19 mouse cellular contexts compared by ENCODE assay signal in genomic region chr5:3322052-3322451, GRCm38 (mm10). TPM values are rescaled to one million over a fixed set of nuclear protein-coding genes. Genes with fewer than 3 reads are reported as not detected.
DNase-seq lines count a peak whose midpoint lies in the region; ATAC-seq and TF ChIP-seq lines count a peak whose summit lies in the region.
"Had no signal": no experiment of that assay in that cellular context is flagged by ENCODE, and none has a peak within 500 bp of the region (broad histone marks: within the 10 kb centered on the region; RNA-seq: fewer than 3 reads in every experiment).

No protein-coding gene starts in this region.

- 53% methylated on average over 6 of the region's 6 CpGs for WGBS in intestine, embryonic 16.5 days
- 86% methylated on average over 6 of the region's 6 CpGs for WGBS in liver, embryonic 11.5 days

- DNase-seq in kidney, adult 9 months = peak; percentile 46
- no peak for DNase-seq in kidney, postnatal 4 days
- DNase-seq in liver, embryonic 11.5 days (ENCODE audit: low spot score) = no peak
- no peak for DNase-seq in cerebellum, adult 9-11 months
- DNase-seq: adrenal gland, adult 2 months; adrenal gland, postnatal 25 days; B cell, adult 2 months; cerebellum, adult 18-20 months; cerebellum, postnatal 10 days; forebrain, postnatal 0 days; gastrocnemius, postnatal 14 days; heart, postnatal 14 days had no signal

- peaks cover 11% of the 10 kb centered on the region for H3K36me3 ChIP-seq in C2C12 (ENCODE audit: control insufficient read depth, insufficient read depth)
- no peaks in the 10 kb centered on the region for H3K36me3 ChIP-seq in intestine, embryonic 16.5 days (ENCODE audit: control insufficient read depth, insufficient read depth, low read length)
- H3K36me3 ChIP-seq in liver, embryonic 11.5 days (ENCODE audit: control insufficient read depth, insufficient read depth, low read length) = no peaks in the 10 kb centered on the region
- H3K36me3 ChIP-seq: embryonic facial prominence, embryonic 10.5 days; heart, embryonic 15.5 days; hindbrain, embryonic 13.5 days had no signal

- no peak overlapping the region for H3K27ac ChIP-seq in intestine, embryonic 16.5 days (ENCODE audit: low read length)
- no peak overlapping the region for H3K27ac ChIP-seq in liver, embryonic 11.5 days (ENCODE audit: low read depth, low read length)
- H3K27ac ChIP-seq: embryonic facial prominence, embryonic 10.5 days; forebrain, embryonic 13.5 days; heart, embryonic 15.5 days; hindbrain, embryonic 13.5 days; hindbrain, postnatal 0 days had no signal

- no peak overlapping the region for H3ac ChIP-seq in C2C12 (ENCODE audit: control insufficient read depth, insufficient read length, low read depth)

- TF ChIP-seq CTCF in C2C12 (IDR thresholded peaks at IDR 0.05; ENCODE audit: control insufficient read depth, insufficient read depth, insufficient read length) = no peak

- H3K9ac ChIP-seq in intestine, embryonic 16.5 days (ENCODE audit: low read depth, low read length) = no peak overlapping the region
- H3K9ac ChIP-seq in liver, embryonic 11.5 days (ENCODE audit: low read depth, low read length) = no peak overlapping the region
- H3K9ac ChIP-seq: forebrain, embryonic 13.5 days; forebrain, postnatal 0 days; heart, embryonic 15.5 days; hindbrain, embryonic 13.5 days had no signal

- H3K4me3 ChIP-seq in C2C12 (ENCODE audit: insufficient read depth, poor library complexity, severe bottlenecking) = no peak overlapping the region
- H3K4me3 ChIP-seq in intestine, embryonic 16.5 days (ENCODE audit: low read length) = no peak overlapping the region
- no peak overlapping the region for H3K4me3 ChIP-seq in liver, embryonic 11.5 days (ENCODE audit: low read depth, low read length)
- H3K4me3 ChIP-seq: embryonic facial prominence, embryonic 10.5 days; forebrain, embryonic 13.5 days; heart, embryonic 15.5 days; hindbrain, embryonic 13.5 days had no signal

- H3K27me3 ChIP-seq in C2C12 (ENCODE audit: control insufficient read depth, insufficient read depth, insufficient read length) = no peaks in the 10 kb centered on the region
- no peaks in the 10 kb centered on the region for H3K27me3 ChIP-seq in intestine, embryonic 16.5 days (replicated peaks; ENCODE audit: control insufficient read depth, insufficient read depth, low read length)
- no peaks in the 10 kb centered on the region for H3K27me3 ChIP-seq in liver, embryonic 11.5 days (replicated peaks; ENCODE audit: control insufficient read depth, insufficient read depth, low read length)
- H3K27me3 ChIP-seq: forebrain, embryonic 13.5 days; heart, embryonic 15.5 days; hindbrain, embryonic 13.5 days had no signal

- no peak overlapping the region for H3K4me2 ChIP-seq in intestine, embryonic 16.5 days (ENCODE audit: low read depth, low read length)
- no peak overlapping the region for H3K4me2 ChIP-seq in liver, embryonic 11.5 days
- H3K4me2 ChIP-seq: forebrain, embryonic 13.5 days; heart, embryonic 15.5 days; hindbrain, embryonic 13.5 days had no signal

- no peaks in the 10 kb centered on the region for H3K4me1 ChIP-seq in intestine, embryonic 16.5 days (ENCODE audit: control insufficient read depth, insufficient read depth, low read length)
- no peaks in the 10 kb centered on the region for H3K4me1 ChIP-seq in liver, embryonic 11.5 days (replicated peaks; ENCODE audit: control insufficient read depth, insufficient read depth, low read length)
- H3K4me1 ChIP-seq: embryonic facial prominence, embryonic 10.5 days; forebrain, embryonic 13.5 days had no signal

- no peaks in the 10 kb centered on the region for H3K79me3 ChIP-seq in C2C12 (ENCODE audit: low read depth)

- ATAC-seq in intestine, embryonic 16.5 days = peak; percentile 74
- ATAC-seq in liver, embryonic 11.5 days (replicated peaks; ENCODE audit: low FRiP score) = no peak
- ATAC-seq: forebrain, embryonic 13.5 days; forebrain, postnatal 0 days; hindbrain, postnatal 0 days had no signal

- no peaks in the 10 kb centered on the region for H3K79me2 ChIP-seq in C2C12 (ENCODE audit: control insufficient read depth, insufficient read depth)

- H3K9me3 ChIP-seq in intestine, embryonic 16.5 days (ENCODE audit: control insufficient read depth, low read length) = no peaks in the 10 kb centered on the region; the same call in 1 of the 2 replicates
- no peaks in the 10 kb centered on the region for H3K9me3 ChIP-seq in liver, embryonic 11.5 days (ENCODE audit: control insufficient read depth, low read length)
- H3K9me3 ChIP-seq: embryonic facial prominence, embryonic 10.5 days; forebrain, embryonic 13.5 days; heart, embryonic 15.5 days; hindbrain, embryonic 13.5 days had no signal

TF ChIP-seq in C2C12, 6 proteins besides CTCF, POLR2A, EP300 and RAD21:
- peak; percentile 68 for TF ChIP-seq FOSL1 (IDR thresholded peaks at IDR 0.05; ENCODE audit: insufficient read depth, low read length, poor library complexity, severe bottlenecking)
- TF ChIP-seq CEBPB (IDR thresholded peaks at IDR 0.05; ENCODE audit: low read depth) = peak; percentile 10
- peak; percentile 2 for TF ChIP-seq MYOD1 (IDR thresholded peaks at IDR 0.05; ENCODE audit: control insufficient read depth, insufficient read length, low read depth)
- TF ChIP-seq MAX (IDR thresholded peaks at IDR 0.05) = no peak

RNA-seq across cellular contexts. Expression of gene Cdk6, which starts 19.2 kb away (rescaled TPM):
- polyA plus RNA-seq in C2C12 (2012; fragmentation: generic; extraction: Trizol) = 30.9 TPM
- polyA plus RNA-seq in intestine, embryonic 16.5 days (2015; fragmentation: Nextera tagmentation; extraction: Ambion mirVana) = 19.7 and 20.9 TPM in 2 replicates
- 49.1 and 51.2 TPM in 2 replicates for polyA plus RNA-seq in liver, embryonic 11.5 days (2014; fragmentation: Nextera tagmentation; extraction: Ambion mirVana)
